Mouse (Mus musculus): Measurements from ENCODE around the gene Gm10309. TPM values are rescaled to one million over a fixed set of nuclear protein-coding genes. Genes with fewer than 3 reads are reported as not detected.

The Gm10309 gene
- total RNA-seq (2015), result not detected in 2 replicates
- not detected in 2 replicates for total RNA-seq (2017)

GRCm38 (mm10) chr17:86505183-86505631 lies at the start of gene Gm10309:
Gene Gm10309 (minus strand): TSS chr17:86505232.
- ATAC-seq (replicated peaks; ENCODE audit: poor library complexity), result no peak

DNA sequence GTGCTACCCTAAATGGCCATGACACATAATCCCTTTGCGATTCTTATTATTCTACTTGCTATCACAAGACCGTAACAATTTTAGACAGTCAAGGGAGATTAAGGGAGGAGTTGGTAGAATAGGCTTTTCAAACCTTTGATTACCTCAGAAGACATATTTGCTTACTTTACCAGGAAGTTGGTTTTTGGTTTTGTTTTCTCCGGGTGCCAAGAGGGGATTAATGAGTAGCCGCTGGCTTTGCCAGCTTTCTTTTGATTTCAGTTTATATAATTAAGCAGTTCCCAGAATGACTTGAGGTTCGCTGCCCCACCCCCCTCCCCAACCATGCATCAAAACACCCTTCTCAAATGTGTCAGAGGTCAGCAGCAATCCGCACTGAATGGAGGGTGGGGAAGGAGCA lies 47.0 kb upstream of the Gm10309 start:
- ATAC-seq (replicated peaks; ENCODE audit: poor library complexity), result no peak

- no peak for ATAC-seq (replicated peaks; ENCODE audit: poor library complexity)
These were observed 46.5 kb upstream of the Gm10309 start for GRCm38 (mm10) chr17:86551561-86551960.

GRCm38 (mm10) chr17:86549128-86549527 lies 44.1 kb upstream of the Gm10309 start:
- no peak for ATAC-seq (replicated peaks; ENCODE audit: poor library complexity)

GRCm38 (mm10) chr17:86546529-86546928 lies 41.5 kb upstream of the Gm10309 start:
- ATAC-seq (replicated peaks; ENCODE audit: poor library complexity), result no peak

DNA sequence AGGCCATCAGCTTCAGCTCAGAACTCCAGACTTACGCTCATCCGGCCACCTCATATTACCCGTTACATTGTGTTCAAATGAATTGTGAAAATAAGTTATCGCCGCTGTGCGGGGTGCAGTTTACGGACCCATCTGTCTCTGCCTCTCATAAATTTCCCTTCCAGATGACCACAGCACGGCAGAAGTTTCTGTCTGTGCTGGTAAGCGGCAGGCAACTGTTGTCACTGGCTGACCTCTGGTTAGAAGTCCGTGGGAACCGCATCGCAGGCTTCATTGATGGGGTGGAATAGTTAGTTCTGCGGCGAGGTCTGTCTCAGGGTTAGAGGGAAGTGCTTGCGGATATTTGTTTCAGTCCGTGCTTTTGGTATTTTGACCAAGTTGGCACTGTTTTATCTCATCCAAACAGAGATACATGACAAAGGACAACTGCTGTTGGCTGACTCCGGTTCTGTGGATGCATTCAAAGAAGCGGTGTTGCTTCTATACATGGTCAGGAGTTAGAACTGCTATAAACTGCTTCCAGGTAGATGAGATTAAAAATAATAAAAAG lies 34.9 kb upstream of the Gm10309 start:
- no peak for ATAC-seq (replicated peaks; ENCODE audit: poor library complexity)

- ATAC-seq (replicated peaks; ENCODE audit: poor library complexity), result peak; percentile 95
These were observed 31.0 kb upstream of the Gm10309 start for GRCm38 (mm10) chr17:86535827-86536656.

DNA sequence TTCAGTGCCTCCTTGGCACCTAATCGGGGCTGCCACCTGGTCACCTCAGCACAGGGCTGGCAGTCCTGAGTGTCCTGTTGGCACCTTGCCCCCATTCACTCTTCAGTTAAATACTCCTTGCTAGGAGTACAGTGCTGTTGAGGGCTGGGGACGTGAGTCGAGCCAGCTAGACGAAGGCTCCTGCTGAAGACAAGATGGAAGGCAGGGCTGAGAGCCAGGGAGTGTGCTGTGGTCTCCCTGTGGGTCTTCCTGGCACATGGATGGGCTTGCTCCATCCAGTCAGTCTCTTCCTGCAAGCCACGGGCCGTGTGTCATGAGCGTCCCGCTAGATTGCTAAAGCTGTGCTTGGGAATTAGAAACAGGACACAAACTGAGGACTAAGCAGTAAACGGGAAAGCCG lies 30.1 kb upstream of the Gm10309 start:
- no peak for ATAC-seq (replicated peaks; ENCODE audit: poor library complexity)

GRCm38 (mm10) chr17:86533549-86533851 lies 28.5 kb upstream of the Gm10309 start:
- ATAC-seq (replicated peaks; ENCODE audit: poor library complexity), result no peak

- no peak for ATAC-seq (replicated peaks; ENCODE audit: poor library complexity)
These were observed 27.9 kb upstream of the Gm10309 start for GRCm38 (mm10) chr17:86532783-86533548.

- no peak for ATAC-seq (replicated peaks; ENCODE audit: poor library complexity)
These were observed 26.2 kb upstream of the Gm10309 start for GRCm38 (mm10) chr17:86531231-86531630.

DNA sequence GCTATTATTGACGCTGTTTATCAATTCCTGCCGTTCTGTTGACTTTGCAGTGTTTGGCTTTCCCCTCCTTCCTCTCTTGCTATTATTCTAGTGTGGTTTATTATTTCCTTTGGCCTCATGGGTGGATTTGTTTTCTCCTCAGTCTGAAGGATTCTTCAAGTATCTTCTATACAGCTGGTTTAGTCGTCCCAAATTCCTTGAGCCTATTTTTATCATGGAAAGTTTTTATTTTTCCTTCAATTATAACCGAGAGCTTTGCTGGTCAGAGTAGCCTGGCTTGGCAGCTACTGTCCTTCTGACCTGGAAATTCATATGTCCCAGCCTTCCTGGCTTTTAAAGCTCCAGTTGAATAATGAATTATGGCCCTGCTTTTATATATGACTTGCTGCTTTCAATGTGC lies 24.4 kb upstream of the Gm10309 start:
- ATAC-seq (replicated peaks; ENCODE audit: poor library complexity), result no peak

DNA sequence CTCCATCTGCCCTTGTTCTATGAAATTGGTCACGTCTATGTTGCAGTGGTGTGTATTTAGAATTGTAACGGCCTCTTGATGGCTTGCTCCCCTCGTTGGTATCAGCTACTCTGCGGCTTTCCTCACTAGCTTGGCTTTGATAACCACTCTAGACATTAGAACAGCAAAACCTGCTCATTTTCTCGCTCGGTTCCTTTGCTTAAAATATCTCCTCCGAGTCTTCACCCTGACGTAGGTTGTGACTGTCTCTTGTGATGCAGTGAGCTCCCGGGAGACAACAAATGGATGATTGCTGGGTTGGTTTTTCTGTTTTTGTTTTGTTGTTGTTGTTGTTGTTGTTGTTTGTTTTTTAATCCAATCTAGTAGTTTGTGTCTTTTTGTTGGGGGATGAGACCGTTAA lies 24.0 kb upstream of the Gm10309 start:
- ATAC-seq (replicated peaks; ENCODE audit: poor library complexity), result no peak

DNA sequence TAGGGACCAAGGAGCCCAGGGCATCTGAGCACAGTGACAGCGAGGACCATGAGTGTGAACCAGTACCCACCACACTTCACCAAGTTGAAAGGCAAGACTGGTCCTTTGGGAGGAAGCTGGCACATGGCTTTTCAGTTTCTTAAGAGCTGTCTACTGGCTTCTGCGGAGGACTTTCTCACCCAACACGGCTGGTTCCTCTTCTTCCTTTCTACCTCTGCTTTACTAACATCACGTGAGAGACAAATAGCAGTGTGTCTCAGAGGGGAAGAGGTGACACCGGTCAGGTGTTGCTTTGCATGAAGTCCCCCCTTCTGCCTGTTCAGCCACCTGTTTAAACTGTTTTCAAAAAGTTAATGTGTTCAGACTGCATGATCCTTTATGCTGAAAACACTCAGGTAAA lies 22.3 kb upstream of the Gm10309 start:
- ATAC-seq (replicated peaks; ENCODE audit: poor library complexity), result no peak

DNA sequence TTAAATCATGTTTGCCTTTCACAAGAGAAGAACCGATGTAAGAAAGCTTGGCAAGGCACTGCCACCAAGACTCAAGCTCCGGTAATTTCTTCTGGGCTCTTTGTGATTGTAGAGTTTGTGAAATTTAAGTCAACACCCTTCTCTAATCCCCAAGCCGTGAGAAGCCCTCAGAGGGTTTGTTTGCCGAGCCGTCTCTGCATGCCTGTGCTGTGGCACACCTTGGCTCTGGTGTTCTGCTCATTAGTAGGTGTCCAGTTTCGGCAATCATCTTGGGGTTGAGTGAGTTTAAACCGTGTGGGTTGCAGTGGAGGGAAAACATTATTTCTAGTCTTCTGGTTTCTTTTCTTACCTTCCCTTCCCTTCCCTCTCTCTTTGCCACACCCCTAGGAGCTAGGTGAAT lies 21.0 kb upstream of the Gm10309 start:
- ATAC-seq (replicated peaks; ENCODE audit: poor library complexity), result no peak

GRCm38 (mm10) chr17:86525075-86525474 lies 20.0 kb upstream of the Gm10309 start:
- ATAC-seq (replicated peaks; ENCODE audit: poor library complexity), result no peak

GRCm38 (mm10) chr17:86523843-86524242 lies 18.8 kb upstream of the Gm10309 start:
- no peak for ATAC-seq (replicated peaks; ENCODE audit: poor library complexity)

DNA sequence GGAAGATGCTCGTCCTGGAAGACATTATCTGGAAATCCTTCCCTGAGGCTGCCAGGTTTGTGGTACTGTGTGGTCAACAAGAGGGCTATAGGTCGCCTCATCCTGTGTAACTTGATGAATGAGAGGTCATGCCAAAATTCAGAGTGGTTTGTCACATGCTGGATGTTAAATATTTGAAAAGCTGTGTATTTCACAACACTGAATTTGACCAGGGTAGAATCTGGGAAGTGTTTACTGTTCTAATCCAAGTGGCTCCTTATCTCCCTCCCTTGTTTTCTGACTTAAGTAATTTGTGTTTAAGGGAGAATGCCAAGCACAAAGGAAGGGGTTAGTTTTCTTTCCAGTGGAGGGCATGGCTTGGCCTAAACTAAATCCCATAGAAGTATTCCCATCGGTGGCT lies 18.3 kb upstream of the Gm10309 start:
- no peak for ATAC-seq (replicated peaks; ENCODE audit: poor library complexity)

DNA sequence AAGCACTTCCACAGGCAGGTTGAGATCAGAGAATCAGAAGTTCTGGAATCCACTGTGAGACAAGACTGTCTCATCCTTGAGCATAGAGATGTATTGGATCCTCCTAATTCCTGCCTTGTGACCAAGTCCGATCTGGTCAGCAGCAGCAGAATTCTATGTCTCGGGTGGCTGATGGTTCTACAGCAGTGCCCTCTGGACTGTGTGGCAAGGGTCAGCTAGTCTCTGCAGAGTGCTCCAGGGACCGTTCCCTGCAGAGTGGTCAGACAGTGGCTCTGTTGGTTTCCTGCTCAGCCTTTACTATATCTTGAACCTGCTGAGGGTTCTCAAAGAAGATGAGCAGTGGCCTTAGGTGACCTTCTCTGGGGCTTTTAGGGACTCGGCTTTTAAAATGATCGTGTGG lies 17.6 kb upstream of the Gm10309 start:
- no peak for ATAC-seq (replicated peaks; ENCODE audit: poor library complexity)

DNA sequence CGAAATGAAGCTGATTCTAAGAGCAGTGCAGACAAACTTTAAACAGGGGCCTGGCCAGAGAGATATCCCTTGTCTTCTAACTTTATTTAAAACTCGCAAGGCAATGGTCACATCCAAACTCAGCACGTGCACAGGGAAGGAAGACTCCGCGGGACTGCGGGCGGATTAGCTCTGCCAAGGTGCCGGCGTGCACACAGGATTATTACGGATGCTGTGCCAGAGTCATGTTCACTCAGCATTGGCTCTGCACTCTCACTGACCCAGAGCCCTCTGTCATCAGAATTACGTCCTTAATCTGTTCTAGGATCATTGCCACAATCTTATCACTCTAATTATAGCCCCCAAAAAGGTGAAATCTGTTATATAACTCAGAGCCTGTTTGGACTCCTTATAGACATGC lies 16.2 kb upstream of the Gm10309 start:
- no peak for ATAC-seq (replicated peaks; ENCODE audit: poor library complexity)

DNA sequence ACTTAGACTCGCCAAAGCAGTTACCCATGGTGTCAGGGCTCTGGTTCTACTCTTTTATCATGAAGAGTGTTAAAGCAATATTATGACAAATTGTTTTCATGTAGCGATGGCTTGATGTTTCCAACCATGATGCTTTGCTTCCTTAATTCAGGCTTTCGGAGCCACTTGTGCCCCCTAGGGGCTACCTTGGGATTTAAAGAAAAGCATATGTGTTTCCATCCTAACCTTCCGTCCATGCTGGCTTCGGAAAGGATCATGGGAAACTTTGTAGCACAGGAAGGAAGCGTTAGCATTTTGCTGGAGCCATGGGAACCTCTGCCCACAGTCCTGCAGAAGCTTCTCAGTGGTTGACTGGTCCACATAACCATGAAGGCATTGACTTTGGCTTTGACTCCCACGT lies 13.6 kb upstream of the Gm10309 start:
- no peak; the same call in 1 of the 2 replicates for ATAC-seq (replicated peaks; ENCODE audit: poor library complexity)

DNA sequence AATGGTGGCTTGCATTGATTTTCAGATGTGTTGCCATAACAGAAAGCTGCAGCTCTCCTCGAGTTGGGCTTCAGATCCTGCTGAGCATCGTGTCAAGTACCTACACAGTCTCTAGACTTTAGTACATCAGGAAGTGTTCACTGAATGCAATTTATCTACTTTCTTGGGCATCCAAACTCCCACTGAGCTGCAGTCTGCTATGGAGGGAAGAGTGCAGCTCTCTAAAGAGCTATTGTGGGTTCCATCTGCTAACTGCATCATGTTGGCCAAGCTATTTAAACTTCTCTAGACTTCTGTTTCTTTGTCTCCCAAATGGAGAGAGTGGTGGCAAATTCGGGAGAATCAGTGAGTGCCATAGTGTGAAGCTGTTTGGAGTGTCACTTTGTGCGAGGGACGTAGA lies 11.6 kb upstream of the Gm10309 start:
- ATAC-seq (replicated peaks; ENCODE audit: poor library complexity), result no peak

Data from megakaryocyte progenitor cell, adult 5-6 weeks (primary cell).